Comparison of ENCODE assay signal across 19 mouse cellular contexts in the genomic region with DNA sequence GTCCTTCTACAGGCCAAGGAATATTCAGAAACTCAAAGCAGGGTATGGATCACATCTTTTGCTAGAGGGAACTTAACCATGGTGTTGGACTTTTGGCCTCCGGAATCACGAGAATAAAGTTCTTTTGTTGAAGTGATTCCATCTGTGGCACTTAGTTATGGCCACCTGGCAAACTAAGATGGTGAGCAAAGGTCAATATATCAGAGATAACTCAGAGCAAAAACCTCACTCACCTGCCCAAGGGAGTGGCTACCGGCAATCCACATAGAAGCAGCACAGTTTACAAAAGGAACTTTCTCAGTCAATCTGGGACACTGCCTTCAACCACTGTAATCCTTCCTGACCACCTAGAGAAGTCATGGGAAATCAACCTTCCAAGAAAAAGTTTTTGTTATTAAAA.
"Had no signal": no experiment of that assay in that cellular context is flagged by ENCODE, and none has a peak within 500 bp of the region (broad histone marks: within the 10 kb centered on the region; RNA-seq: fewer than 3 reads in every experiment).

No protein-coding gene starts in this region.

- H3K4me2 ChIP-seq: lung, embryonic 14.5 days; midbrain, embryonic 12.5 days; neural tube, embryonic 13.5 days; neural tube, embryonic 15.5 days; stomach, embryonic 15.5 days had no signal

- H3K27ac ChIP-seq: midbrain, embryonic 10.5 days; midbrain, embryonic 12.5 days; neural tube, embryonic 13.5 days; neural tube, embryonic 15.5 days; stomach, embryonic 15.5 days; stomach, postnatal 0 days had no signal

- H3K36me3 ChIP-seq: midbrain, embryonic 12.5 days; neural tube, embryonic 15.5 days; stomach, embryonic 15.5 days had no signal

- H3K27me3 ChIP-seq: neural tube, embryonic 13.5 days; neural tube, embryonic 15.5 days; stomach, embryonic 15.5 days had no signal

- H3K4me3 ChIP-seq: midbrain, embryonic 10.5 days; midbrain, embryonic 12.5 days; myocyte; neural tube, embryonic 13.5 days; neural tube, embryonic 15.5 days; stomach, embryonic 15.5 days had no signal

- ATAC-seq: midbrain, embryonic 16.5 days had no signal

- H3K9me3 ChIP-seq: midbrain, embryonic 10.5 days; midbrain, embryonic 12.5 days; neural tube, embryonic 13.5 days; neural tube, embryonic 15.5 days; stomach, embryonic 15.5 days had no signal

- H3K9ac ChIP-seq: lung, embryonic 14.5 days; midbrain, embryonic 12.5 days; neural tube, embryonic 13.5 days; neural tube, embryonic 15.5 days; stomach, embryonic 15.5 days had no signal

- DNase-seq: lung, adult 18-20 months; lung, embryonic 14.5 days; lung, postnatal 10 days; lung, postnatal 4 days; retina, postnatal 1 day; right cerebral cortex, adult 18-20 months; right cerebral cortex, postnatal 25 days; right cerebral cortex, postnatal 4 days; thymus, adult 2 months; thymus, postnatal 25 days; thymus, postnatal 4 days had no signal

- H3K4me1 ChIP-seq: midbrain, embryonic 10.5 days; midbrain, embryonic 12.5 days; neural tube, embryonic 13.5 days; neural tube, embryonic 15.5 days; stomach, embryonic 15.5 days had no signal
